Mouse (Mus musculus) right cerebral cortex, postnatal 10 days (tissue): ENCODE data around the gene Gdap1l1.
"Not testable (repeated sequence)": the region's sequence is repeated elsewhere in the genome, so short reads cannot be mapped to it uniquely, and the experiment has no call there.

Experiments used
- DNase-seq, 2 experiments: peaks; one replicate each; pipeline ENCODE4 v3.0.0; 2021; ENCODE audit warnings: low spot score in 2 of 2

Gene Gdap1l1

GRCm38 (mm10) chr2:163422895-163423660, 15.2 kb upstream of the Gdap1l1 start:
- DNase-seq: no peak

- DNase-seq: no peak
Observed at GRCm38 (mm10) chr2:163424597-163424996, 13.7 kb upstream of the Gdap1l1 start, which contains the start of gene Oser1. Gene Oser1, minus strand, starts transcription at chr2:163424697.

- no peak for DNase-seq
Observed at GRCm38 (mm10) chr2:163428346-163429011, 9.8 kb upstream of the Gdap1l1 start.

GRCm38 (mm10) chr2:163431289-163431688, 7.0 kb upstream of the Gdap1l1 start:
- no peak for DNase-seq

- DNase-seq: no peak
Observed at GRCm38 (mm10) chr2:163433971-163434370, 4.3 kb upstream of the Gdap1l1 start.

- no peak for DNase-seq
Observed at GRCm38 (mm10) chr2:163437800-163438199, 476 bp upstream of the Gdap1l1 start.

GRCm38 (mm10) chr2:163438619-163439451, 559 bp downstream of the Gdap1l1 start:
- peak in 1 of 2 experiments; percentile 48 for DNase-seq

- no peak for DNase-seq
Observed at GRCm38 (mm10) chr2:163439488-163439887, 1.2 kb downstream of the Gdap1l1 start.

- no peak for DNase-seq
Observed at GRCm38 (mm10) chr2:163443543-163443942, 5.3 kb downstream of the Gdap1l1 start.

- no peak for DNase-seq
Observed at GRCm38 (mm10) chr2:163444017-163444416, 5.7 kb downstream of the Gdap1l1 start.

- no peak for DNase-seq
Observed at GRCm38 (mm10) chr2:163447375-163447774, 9.1 kb downstream of the Gdap1l1 start.

- DNase-seq: no peak
Observed at GRCm38 (mm10) chr2:163449276-163449675, 11.0 kb downstream of the Gdap1l1 start.

- peak; percentile 72 to 78 for DNase-seq
Observed at GRCm38 (mm10) chr2:163450668-163451295, 12.5 kb downstream of the Gdap1l1 start.

- DNase-seq: no peak
Observed at GRCm38 (mm10) chr2:163452738-163453137, 14.5 kb downstream of the Gdap1l1 start.

GRCm38 (mm10) chr2:163453378-163453777, 15.1 kb downstream of the Gdap1l1 start:
- no peak for DNase-seq

GRCm38 (mm10) chr2:163458539-163459265, 20.4 kb downstream of the Gdap1l1 start:
- no peak for DNase-seq

GRCm38 (mm10) chr2:163459380-163459779, 21.1 kb downstream of the Gdap1l1 start:
- DNase-seq: no peak

GRCm38 (mm10) chr2:163460622-163461021, 22.3 kb downstream of the Gdap1l1 start:
- no peak for DNase-seq

GRCm38 (mm10) chr2:163461307-163461706, 23.0 kb downstream of the Gdap1l1 start:
- not testable (repeated sequence) for DNase-seq

- DNase-seq: no peak
Observed at GRCm38 (mm10) chr2:163462386-163462785, 24.1 kb downstream of the Gdap1l1 start.

- no peak for DNase-seq
Observed at GRCm38 (mm10) chr2:163462801-163463200, 24.5 kb downstream of the Gdap1l1 start.
